Mouse (Mus musculus): Measurements from ENCODE around the gene Ndufaf2.

GRCm38 (mm10) chr13:108187994-108188393 is 29.6 kb upstream of the Ndufaf2 start:
- no peak for TF ChIP-seq POLR2A (IDR thresholded peaks at IDR 0.05; ENCODE audit: insufficient read depth, low read depth, low read length)
- TF ChIP-seq CTCF (IDR thresholded peaks at IDR 0.05) = no peak

Measured in heart, adult 2 months (tissue).